19 mouse cellular contexts compared by ENCODE assay signal in the genomic region with DNA sequence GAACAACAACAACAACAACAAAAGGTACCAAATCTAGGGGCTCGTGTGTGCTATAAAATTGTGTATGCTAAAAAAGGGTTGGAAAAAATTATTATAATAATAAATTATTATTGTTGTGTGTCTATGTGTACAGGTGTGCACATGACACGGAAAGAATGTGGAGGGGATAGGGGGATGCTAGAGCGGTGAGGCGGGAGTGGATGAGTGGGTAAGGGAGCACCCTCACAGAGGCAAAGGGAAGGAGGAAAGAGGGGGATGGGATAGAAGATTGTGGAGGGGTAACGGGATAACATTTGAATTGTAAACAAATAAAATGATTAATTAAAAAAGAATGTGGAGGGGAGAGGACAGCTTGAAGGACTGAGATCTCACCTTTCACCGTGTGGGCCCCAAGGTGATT.
"Had no signal": no experiment of that assay in that cellular context is flagged by ENCODE, and none has a peak within 500 bp of the region (broad histone marks: within the 10 kb centered on the region; RNA-seq: fewer than 3 reads in every experiment).

No protein-coding gene starts in this region.

- H3K4me3 ChIP-seq: heart, adult 2 months; heart, embryonic 12.5 days; hindbrain, embryonic 13.5 days; hindbrain, embryonic 15.5 days; limb, embryonic 13.5 days; limb, embryonic 15.5 days; liver, embryonic 12.5 days had no signal

- DNase-seq: gastrocnemius, postnatal 14 days; gastrocnemius, postnatal 36 days; heart, adult 2 months; heart, postnatal 10 days; kidney, adult 11 months; layer of hippocampus, adult 9-11 months; layer of hippocampus, postnatal 36 days; left cerebral cortex, postnatal 4 days; lung, adult 18-20 months had no signal

- H3K36me3 ChIP-seq: heart, embryonic 12.5 days; hindbrain, embryonic 13.5 days; hindbrain, embryonic 15.5 days; limb, embryonic 13.5 days; limb, embryonic 15.5 days; liver, embryonic 12.5 days had no signal

- ATAC-seq: forebrain, embryonic 16.5 days; hindbrain, postnatal 0 days; intestine, embryonic 16.5 days; liver, embryonic 12.5 days had no signal

- H3K9me3 ChIP-seq: heart, embryonic 12.5 days; hindbrain, embryonic 13.5 days; hindbrain, embryonic 15.5 days; limb, embryonic 13.5 days; limb, embryonic 15.5 days; liver, embryonic 12.5 days had no signal

- H3K27ac ChIP-seq: heart, adult 2 months; hindbrain, embryonic 13.5 days; hindbrain, embryonic 15.5 days; hindbrain, postnatal 0 days; limb, embryonic 13.5 days; limb, embryonic 15.5 days; liver, embryonic 12.5 days; liver, embryonic 14.5 days had no signal

- H3K27me3 ChIP-seq: heart, embryonic 12.5 days; hindbrain, embryonic 13.5 days; hindbrain, embryonic 15.5 days; limb, embryonic 13.5 days; limb, embryonic 15.5 days; liver, embryonic 12.5 days had no signal

- H3K4me1 ChIP-seq: hindbrain, embryonic 13.5 days; hindbrain, embryonic 15.5 days had no signal

- H3K4me2 ChIP-seq: heart, embryonic 12.5 days; hindbrain, embryonic 13.5 days; hindbrain, embryonic 15.5 days; limb, embryonic 13.5 days; limb, embryonic 15.5 days; liver, embryonic 12.5 days had no signal

- H3K9ac ChIP-seq: heart, embryonic 12.5 days; hindbrain, embryonic 13.5 days; hindbrain, embryonic 15.5 days; limb, embryonic 13.5 days; limb, embryonic 15.5 days; liver, embryonic 12.5 days; liver, embryonic 14.5 days had no signal
